Mouse (Mus musculus): ENCODE results near the gene Art1. TPM values are rescaled to one million over a fixed set of nuclear protein-coding genes. Genes with fewer than 3 reads are reported as not detected.

Gene Art1
- polyA plus RNA-seq, 1 experiment from 2014 or later = 0.88 TPM

DNA sequence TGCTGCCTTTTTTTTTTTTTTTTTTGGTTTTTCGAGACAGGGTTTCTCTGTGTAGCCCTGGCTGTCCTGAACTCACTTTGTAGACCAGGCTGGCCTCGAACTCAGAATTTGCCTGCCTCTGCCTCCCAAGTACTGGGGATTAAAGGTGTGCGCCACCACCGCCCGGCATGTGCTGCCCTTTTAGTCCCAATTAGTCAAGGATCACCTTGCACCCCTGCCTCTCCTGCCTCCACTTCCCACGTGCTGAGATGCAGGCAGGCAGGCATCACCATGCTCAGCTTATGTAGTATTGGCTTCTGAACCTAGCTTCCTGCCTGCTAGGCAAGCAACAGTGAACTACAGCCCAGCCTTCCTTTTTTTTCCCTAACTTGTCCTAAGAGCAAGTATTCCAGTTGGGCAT is 15.8 kb downstream of the Art1 start:
- H3K36me3 ChIP-seq (ENCODE audit: control insufficient read depth, insufficient read depth, low read length) = peaks cover 42% of the 10 kb centered on the region
- no peaks in the 10 kb centered on the region for H3K4me1 ChIP-seq (ENCODE audit: control insufficient read depth, insufficient read depth, low read length)
- no peak overlapping the region for H3K4me3 ChIP-seq (ENCODE audit: low read length)
- H3K9me3 ChIP-seq (ENCODE audit: control insufficient read depth, low read length) = no peaks in the 10 kb centered on the region
- H3K4me2 ChIP-seq (replicated peaks; ENCODE audit: low read depth, low read length) = no peak overlapping the region
- H3K9ac ChIP-seq (ENCODE audit: low read depth, low read length) = no peak overlapping the region
- H3K27ac ChIP-seq (ENCODE audit: low read depth, low read length) = no peak overlapping the region
- 77% methylated on average over 6 of the region's 6 CpGs for WGBS
- no peaks in the 10 kb centered on the region for H3K27me3 ChIP-seq (ENCODE audit: control insufficient read depth, insufficient read depth, low read length)
- no peak for ATAC-seq (ENCODE audit: low FRiP score, low TSS enrichment)

DNA sequence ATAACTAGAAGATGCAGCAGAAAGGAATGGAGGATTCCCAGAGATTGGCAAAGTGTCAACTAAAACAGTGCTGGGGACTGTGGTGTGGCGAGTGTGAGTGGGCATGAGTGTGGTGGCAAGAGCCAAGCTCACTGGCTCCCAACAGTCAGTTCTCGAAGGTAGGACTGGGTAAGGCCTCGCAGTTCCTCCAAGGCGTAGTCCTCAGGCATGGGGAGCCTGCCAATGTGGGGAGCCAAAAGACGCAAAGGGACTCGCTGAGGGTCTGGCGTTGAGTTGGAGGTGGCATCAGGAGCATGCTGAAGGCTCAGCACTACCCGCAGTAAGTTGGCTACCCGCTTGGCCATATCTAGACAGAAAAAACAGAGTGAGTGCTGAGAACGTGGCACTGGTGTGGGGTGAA is 18.8 kb downstream of the Art1 start:
- 94% methylated on average over 10 of the region's 10 CpGs for WGBS
- H3K4me2 ChIP-seq (replicated peaks; ENCODE audit: low read depth, low read length) = no peak overlapping the region
- no peak overlapping the region for H3K4me3 ChIP-seq (ENCODE audit: low read length)
- no peaks in the 10 kb centered on the region for H3K27me3 ChIP-seq (ENCODE audit: control insufficient read depth, insufficient read depth, low read length)
- H3K36me3 ChIP-seq (ENCODE audit: control insufficient read depth, insufficient read depth, low read length) = peaks cover 71% of the 10 kb centered on the region
- H3K4me1 ChIP-seq (ENCODE audit: control insufficient read depth, insufficient read depth, low read length) = no peaks in the 10 kb centered on the region
- no peak overlapping the region for H3K9ac ChIP-seq (ENCODE audit: low read depth, low read length)
- ATAC-seq (ENCODE audit: low FRiP score, low TSS enrichment) = no peak
- no peaks in the 10 kb centered on the region for H3K9me3 ChIP-seq (ENCODE audit: control insufficient read depth, low read length)
- H3K27ac ChIP-seq (ENCODE audit: low read depth, low read length) = no peak overlapping the region

DNA sequence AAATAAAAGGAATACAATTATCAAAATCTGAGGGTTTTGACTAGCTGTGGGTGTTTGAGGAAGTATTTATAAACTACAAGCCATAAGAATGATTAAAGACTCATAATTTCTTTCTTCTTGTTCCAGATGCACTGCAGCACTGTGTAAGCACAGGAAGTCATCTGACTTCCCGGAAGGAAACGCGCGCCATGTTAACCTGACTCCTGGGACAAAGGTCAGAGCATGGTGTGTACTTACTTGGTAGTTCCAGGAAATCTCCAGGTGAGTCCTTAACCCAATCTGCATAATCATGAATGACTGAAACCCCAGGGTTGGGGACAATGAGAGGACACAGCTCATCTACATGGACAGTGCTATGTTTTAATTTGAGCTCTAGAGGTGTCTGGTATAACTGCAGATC is 30.9 kb downstream of the Art1 start:
- no peak overlapping the region for H3K4me3 ChIP-seq (ENCODE audit: low read length)
- WGBS = 91% methylated on average over 4 of the region's 4 CpGs
- H3K4me2 ChIP-seq (replicated peaks; ENCODE audit: low read depth, low read length) = no peak overlapping the region
- no peak for ATAC-seq (ENCODE audit: low FRiP score, low TSS enrichment)
- H3K9me3 ChIP-seq (ENCODE audit: control insufficient read depth, low read length) = no peaks in the 10 kb centered on the region
- no peak overlapping the region for H3K27ac ChIP-seq (ENCODE audit: low read depth, low read length)
- no peaks in the 10 kb centered on the region for H3K27me3 ChIP-seq (ENCODE audit: control insufficient read depth, insufficient read depth, low read length)
- H3K4me1 ChIP-seq (ENCODE audit: control insufficient read depth, insufficient read depth, low read length) = no peaks in the 10 kb centered on the region
- peaks cover 87% of the 10 kb centered on the region for H3K36me3 ChIP-seq (ENCODE audit: control insufficient read depth, insufficient read depth, low read length)
- no peak overlapping the region for H3K9ac ChIP-seq (ENCODE audit: low read depth, low read length)

DNA sequence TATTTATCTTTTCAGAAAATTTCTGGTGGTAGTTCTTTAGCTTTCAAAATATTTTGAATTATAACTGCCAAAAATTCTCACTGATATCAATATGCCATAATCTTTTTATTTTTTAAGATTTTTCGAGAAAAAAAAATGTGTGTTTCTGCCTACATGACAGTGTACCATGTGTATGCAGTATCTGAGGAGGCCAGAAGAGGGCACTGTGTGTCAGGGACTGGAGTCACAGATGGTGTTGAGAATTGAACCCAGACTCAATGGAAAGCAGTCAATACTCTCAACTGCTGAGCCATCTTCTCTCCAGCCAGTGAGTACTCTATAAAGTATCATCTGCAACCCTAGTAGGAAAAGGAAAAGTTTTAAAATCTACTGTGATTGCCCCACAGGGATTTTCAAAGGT is 35.9 kb downstream of the Art1 start:
- 84% methylated on average over 1 of the region's 1 CpGs for WGBS
- Histone ChIP-seq H3K4me2 (replicated peaks; ENCODE audit: low read depth, low read length) (no peak overlapping the region), H3K36me3 (ENCODE audit: control insufficient read depth, insufficient read depth, low read length) (peaks cover 87% of the 10 kb centered on the region), H3K27ac (ENCODE audit: low read depth, low read length) (no peak overlapping the region), H3K4me1 (ENCODE audit: control insufficient read depth, insufficient read depth, low read length) (no peaks in the 10 kb centered on the region), H3K9ac (ENCODE audit: low read depth, low read length) (no peak overlapping the region), H3K4me3 (ENCODE audit: low read length) (no peak overlapping the region), H3K9me3 (ENCODE audit: control insufficient read depth, low read length) (no peaks in the 10 kb centered on the region), H3K27me3 (ENCODE audit: control insufficient read depth, insufficient read depth, low read length) (no peaks in the 10 kb centered on the region)
- no peak for ATAC-seq (ENCODE audit: low FRiP score, low TSS enrichment)

DNA sequence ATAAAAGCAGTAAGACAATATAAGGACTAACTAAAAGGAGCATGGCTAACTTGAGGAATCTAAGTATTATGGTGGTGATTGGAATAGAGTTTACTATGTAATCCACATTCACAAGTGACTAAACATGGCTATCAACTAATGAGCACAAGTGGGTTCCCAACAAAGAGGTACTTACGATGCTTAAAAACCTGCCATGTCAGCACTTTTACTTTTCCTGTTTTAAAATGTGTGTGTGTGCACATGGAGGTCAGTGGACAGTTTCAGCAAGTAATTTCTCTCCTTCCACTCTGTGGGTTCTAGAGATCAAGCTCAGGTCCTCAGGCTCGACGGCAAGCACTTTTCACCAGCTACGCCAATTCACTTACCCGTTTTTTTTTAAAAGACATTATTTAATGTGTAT is 36.4 kb downstream of the Art1 start:
- H3K4me3 ChIP-seq (ENCODE audit: low read length) = no peak overlapping the region
- peaks cover 83% of the 10 kb centered on the region for H3K36me3 ChIP-seq (ENCODE audit: control insufficient read depth, insufficient read depth, low read length)
- ATAC-seq (ENCODE audit: low FRiP score, low TSS enrichment) = no peak
- H3K4me1 ChIP-seq (ENCODE audit: control insufficient read depth, insufficient read depth, low read length) = no peaks in the 10 kb centered on the region
- 96% methylated on average over 5 of the region's 5 CpGs for WGBS
- no peak overlapping the region for H3K27ac ChIP-seq (ENCODE audit: low read depth, low read length)
- H3K4me2 ChIP-seq (replicated peaks; ENCODE audit: low read depth, low read length) = no peak overlapping the region
- H3K9ac ChIP-seq (ENCODE audit: low read depth, low read length) = no peak overlapping the region
- no peaks in the 10 kb centered on the region for H3K27me3 ChIP-seq (ENCODE audit: control insufficient read depth, insufficient read depth, low read length)
- no peaks in the 10 kb centered on the region for H3K9me3 ChIP-seq (ENCODE audit: control insufficient read depth, low read length)

DNA sequence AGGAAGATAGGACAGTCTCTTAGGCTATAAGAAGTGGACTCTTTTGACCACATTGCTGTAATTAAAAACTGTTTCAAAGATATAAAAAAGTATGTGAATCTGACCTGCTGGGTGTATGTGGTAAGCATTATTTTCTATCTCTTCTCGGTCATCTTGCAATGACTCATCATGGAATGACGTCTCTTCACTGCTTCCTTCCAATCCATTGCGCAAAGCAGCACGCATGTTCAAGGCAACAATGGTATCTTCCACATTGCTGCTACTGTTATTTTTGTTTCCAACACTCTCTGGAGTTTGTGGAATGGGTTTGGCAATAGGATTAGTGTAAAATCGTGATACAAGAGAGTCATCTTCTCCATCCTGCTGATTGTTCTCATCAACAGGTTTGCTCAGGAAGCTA is 52.1 kb downstream of the Art1 start:
- Histone ChIP-seq H3K9ac (ENCODE audit: low read depth, low read length) (no peak overlapping the region), H3K4me3 (ENCODE audit: low read length) (no peak overlapping the region), H3K4me2 (replicated peaks; ENCODE audit: low read depth, low read length) (no peak overlapping the region), H3K36me3 (ENCODE audit: control insufficient read depth, insufficient read depth, low read length) (peaks cover 75% of the 10 kb centered on the region), H3K27me3 (ENCODE audit: control insufficient read depth, insufficient read depth, low read length) (no peaks in the 10 kb centered on the region), H3K27ac (ENCODE audit: low read depth, low read length) (no peak overlapping the region), H3K9me3 (ENCODE audit: control insufficient read depth, low read length) (no peaks in the 10 kb centered on the region), H3K4me1 (ENCODE audit: control insufficient read depth, insufficient read depth, low read length) (no peaks in the 10 kb centered on the region)
- 93% methylated on average over 5 of the region's 5 CpGs for WGBS
- no peak for ATAC-seq (ENCODE audit: low FRiP score, low TSS enrichment)

Other genes starting within 250 kb of the Art1 start
- 1.6 and 1.9 TPM in 2 replicates for gene Folr2, start 244.5 kb upstream of the Art1 start, polyA plus RNA-seq (2014; fragmentation: Nextera tagmentation; extraction: Ambion mirVana)
- gene Anapc15, start 238.0 kb upstream of the Art1 start, polyA plus RNA-seq (2014; fragmentation: Nextera tagmentation; extraction: Ambion mirVana) = 71.4 and 91.0 TPM in 2 replicates
- gene Folr1, start 231.0 kb upstream of the Art1 start, polyA plus RNA-seq (2014; fragmentation: Nextera tagmentation; extraction: Ambion mirVana) = 27.3 and 30.4 TPM in 2 replicates
- 135 and 152 TPM in 2 replicates for gene Lamtor1, start 195.8 kb upstream of the Art1 start, polyA plus RNA-seq (2014; fragmentation: Nextera tagmentation; extraction: Ambion mirVana)
- gene Tomt, start 195.4 kb upstream of the Art1 start, polyA plus RNA-seq (2014; fragmentation: Nextera tagmentation; extraction: Ambion mirVana) = 0.27 and 0.37 TPM in 2 replicates
- 10.0 and 14.7 TPM in 2 replicates for gene Lrrc51, start 167.8 kb upstream of the Art1 start, polyA plus RNA-seq (2014; fragmentation: Nextera tagmentation; extraction: Ambion mirVana)
- gene Numa1, start 167.6 kb upstream of the Art1 start, polyA plus RNA-seq (2014; fragmentation: Nextera tagmentation; extraction: Ambion mirVana) = 69.6 and 110 TPM in 2 replicates
- gene Il18bp, start 83.1 kb upstream of the Art1 start, polyA plus RNA-seq (2014; fragmentation: Nextera tagmentation; extraction: Ambion mirVana) = 2.5 and 3.9 TPM in 2 replicates
- gene Rnf121, start 36.3 kb upstream of the Art1 start, polyA plus RNA-seq (2014; fragmentation: Nextera tagmentation; extraction: Ambion mirVana) = 22.3 and 28.8 TPM in 2 replicates
- 25.4 and 27.1 TPM in 2 replicates for gene Xndc1, start 36.2 kb upstream of the Art1 start, polyA plus RNA-seq (2014; fragmentation: Nextera tagmentation; extraction: Ambion mirVana)
- gene Xntrpc, start 36.0 kb upstream of the Art1 start, polyA plus RNA-seq (2014; fragmentation: Nextera tagmentation; extraction: Ambion mirVana) = 1.5 and 1.6 TPM in 2 replicates
- not detected in 2 replicates for gene Trpc2, start 18.6 kb upstream of the Art1 start, polyA plus RNA-seq (2014; fragmentation: Nextera tagmentation; extraction: Ambion mirVana)
- 1.8 and 2.1 TPM in 2 replicates for gene Art5, start 7.7 kb downstream of the Art1 start, polyA plus RNA-seq (2014; fragmentation: Nextera tagmentation; extraction: Ambion mirVana)
- not detected in 2 replicates for gene Chrna10, start 15.1 kb downstream of the Art1 start, polyA plus RNA-seq (2014; fragmentation: Nextera tagmentation; extraction: Ambion mirVana)
- gene Nup98, start 108.4 kb downstream of the Art1 start, polyA plus RNA-seq (2014; fragmentation: Nextera tagmentation; extraction: Ambion mirVana) = 37.5 and 55.4 TPM in 2 replicates
- gene Pgap2, start 108.5 kb downstream of the Art1 start, polyA plus RNA-seq (2014; fragmentation: Nextera tagmentation; extraction: Ambion mirVana) = 80.9 and 85.3 TPM in 2 replicates
- 47.6 and 62.6 TPM in 2 replicates for gene Rhog, start 154.3 kb downstream of the Art1 start, polyA plus RNA-seq (2014; fragmentation: Nextera tagmentation; extraction: Ambion mirVana)
- gene Stim1, start 166.1 kb downstream of the Art1 start, polyA plus RNA-seq (2014; fragmentation: Nextera tagmentation; extraction: Ambion mirVana) = 8.1 and 11.6 TPM in 2 replicates